Mouse (Mus musculus) testis, adult 2 months (tissue): ENCODE data around the gene Itga10.

Source experiments
- CTCF ChIP-seq: fragments of 200-500 bp; IDR thresholded peaks from 2 replicates; pipeline ENCODE4 v1.5.1; 2012; ENCODE audit warnings: low read depth, mild to moderate bottlenecking, inconsistent platforms, low read length, moderate library complexity; ENCODE audit not compliant: control insufficient read depth, insufficient read depth, insufficient replicate concordance
- POLR2A ChIP-seq: fragments of 200-500 bp; IDR thresholded peaks from 2 replicates; pipeline ENCODE4 v1.6.1; 2012; ENCODE audit warnings: low read depth, mild to moderate bottlenecking, inconsistent platforms, low read length, moderate library complexity; ENCODE audit not compliant: control insufficient read depth

- TF ChIP-seq POLR2A = no peak
- TF ChIP-seq CTCF = no peak
These were observed 44.9 kb downstream of the Itga10 start for GRCm38 (mm10) chr3:96690298-96690697.
